Mouse (Mus musculus) T-helper 17 cell (primary cell): ENCODE measurements around the gene Uqcr10.

ENCODE experiments used
- in situ Hi-C, 2 experiments: fragments of 300-600 bp; cut with MboI, MseI; formaldehyde crosslinking; loops; 1 replicate in 1 of 2; 2 replicates in 1 of 2; pipeline ENCODE4 v1.15.1; 2025; ENCODE audit warnings: high pct_unique_total_duplicates in 2 of 2

Uqcr10 gene

GRCm38 (mm10) chr11:4677250-4677872 lies 26.8 kb downstream of the Uqcr10 start:
- in situ Hi-C loops = loop anchor here in 1 of 2 experiments (10.0 kb wide), 1 partner anchor 747 kb away; no protein-coding TSS in a partner anchor

- in situ Hi-C loops = loop anchor here in 1 of 2 experiments (10.0 kb wide), 1 partner anchor 749 kb away; no protein-coding TSS in a partner anchor
Measured at GRCm38 (mm10) chr11:4675693-4676092, 28.4 kb downstream of the Uqcr10 start.

GRCm38 (mm10) chr11:4675126-4675562 lies 29.0 kb downstream of the Uqcr10 start:
- in situ Hi-C loops = loop anchor here in 1 of 2 experiments (10.0 kb wide), 1 partner anchor 750 kb away; no protein-coding TSS in a partner anchor

- in situ Hi-C loops = loop anchor here in 1 of 2 experiments (10.0 kb wide), 1 partner anchor 750 kb away; no protein-coding TSS in a partner anchor
Measured at GRCm38 (mm10) chr11:4674593-4674992, 29.5 kb downstream of the Uqcr10 start.

GRCm38 (mm10) chr11:4671736-4672135 lies 32.4 kb downstream of the Uqcr10 start:
- in situ Hi-C loops = loop anchor here in 1 of 2 experiments (10.0 kb wide), 1 partner anchor 753 kb away; no protein-coding TSS in a partner anchor

GRCm38 (mm10) chr11:4662496-4662878 lies 41.7 kb downstream of the Uqcr10 start:
- in situ Hi-C loops = no loop called here

GRCm38 (mm10) chr11:4661871-4662495 lies 42.2 kb downstream of the Uqcr10 start:
- in situ Hi-C loops = no loop called here

GRCm38 (mm10) chr11:4661324-4661723 lies 42.8 kb downstream of the Uqcr10 start:
- in situ Hi-C loops = no loop called here

- in situ Hi-C loops = no loop called here
Measured at GRCm38 (mm10) chr11:4660309-4661025, 43.7 kb downstream of the Uqcr10 start.

- in situ Hi-C loops = no loop called here
Measured at GRCm38 (mm10) chr11:4659818-4660217, 44.3 kb downstream of the Uqcr10 start.
